Mouse (Mus musculus): ENCODE results near the gene Nsun2.

Nsun2 gene

DNA sequence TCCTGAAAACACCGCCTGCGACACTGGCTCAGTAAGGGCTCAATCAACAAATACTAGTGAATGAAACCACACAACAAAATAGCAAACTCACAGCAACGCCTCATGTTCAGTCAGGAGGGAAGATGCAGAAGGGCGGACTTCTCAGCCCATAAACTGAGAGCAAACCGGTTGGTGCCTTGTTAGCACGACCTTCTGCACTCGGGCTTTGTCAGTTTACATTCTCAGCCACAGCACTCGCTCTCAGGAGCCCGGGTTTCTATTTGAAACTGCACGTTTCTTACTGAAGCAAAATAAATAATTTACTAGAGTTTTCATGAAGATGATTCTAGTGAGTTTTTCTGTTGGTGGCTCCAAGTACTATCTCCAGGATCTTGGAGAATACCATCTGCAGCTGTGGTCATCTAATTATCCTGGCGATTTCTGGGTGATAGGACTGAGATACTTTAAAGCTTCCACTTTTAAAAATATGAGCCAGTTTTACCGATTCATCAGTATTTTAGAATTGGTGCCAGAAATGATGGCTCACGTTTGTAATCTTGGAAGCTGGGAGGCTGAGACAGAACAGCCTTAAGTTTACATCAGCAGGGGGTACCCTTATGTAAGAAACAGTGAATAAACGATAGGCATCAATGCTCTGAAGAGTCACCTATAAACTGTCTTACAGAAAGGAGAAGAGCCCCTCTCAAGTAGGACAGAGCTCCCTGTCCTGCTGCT, 9.9 kb upstream of the Nsun2 start:
- no peak for DNase-seq (ENCODE audit: low read depth in 2 of 2, low spot score in 2 of 2)

GRCm38 (mm10) chr13:69524158-69524530, 9.4 kb upstream of the Nsun2 start:
- DNase-seq (ENCODE audit: low read depth in 2 of 2, low spot score in 2 of 2), result no peak

DNA sequence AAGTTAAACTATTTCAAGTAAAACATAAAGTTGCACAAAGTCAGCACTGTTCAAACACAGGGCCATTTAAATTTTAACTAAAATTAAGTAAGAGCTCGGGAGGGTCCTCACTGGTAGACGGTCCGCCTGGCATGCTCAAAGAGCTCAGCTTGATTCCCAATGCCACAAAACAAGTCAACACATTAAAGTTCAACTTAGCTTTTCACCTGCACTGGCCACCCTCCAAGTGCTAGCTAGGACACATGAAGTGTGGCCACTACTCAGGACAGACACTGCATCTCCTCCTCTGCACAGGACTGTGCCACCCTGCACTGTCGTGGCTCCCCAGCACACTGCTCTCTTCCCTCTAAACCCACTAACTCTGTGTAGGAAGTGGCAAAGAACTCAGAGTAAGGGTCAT, 7.7 kb upstream of the Nsun2 start:
- no peak for DNase-seq (ENCODE audit: low read depth in 2 of 2, low spot score in 2 of 2)

GRCm38 (mm10) chr13:69528531-69528930, 5.0 kb upstream of the Nsun2 start:
- no peak for DNase-seq (ENCODE audit: low read depth in 2 of 2, low spot score in 2 of 2)

DNA sequence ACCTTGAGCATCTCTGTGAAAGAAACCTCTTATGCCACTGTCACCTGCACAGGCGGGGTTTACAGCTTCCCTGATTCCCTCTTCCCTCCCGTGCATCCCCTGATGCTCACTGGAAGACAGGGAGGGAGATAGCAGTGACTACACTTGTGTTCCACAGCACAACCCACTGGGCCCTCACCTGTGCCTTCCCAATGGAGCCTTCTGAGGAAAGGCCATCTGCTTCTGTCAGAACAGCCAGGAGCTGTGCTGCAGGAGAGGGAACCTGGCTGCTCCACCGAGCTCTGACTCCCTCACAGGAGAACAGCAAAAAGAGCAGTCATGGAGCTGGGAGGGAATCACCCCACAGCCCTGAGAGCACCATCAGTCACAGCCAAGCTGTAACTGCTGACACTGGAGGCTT, 3.4 kb upstream of the Nsun2 start:
- no peak for DNase-seq (ENCODE audit: low read depth in 2 of 2, low spot score in 2 of 2)

DNA sequence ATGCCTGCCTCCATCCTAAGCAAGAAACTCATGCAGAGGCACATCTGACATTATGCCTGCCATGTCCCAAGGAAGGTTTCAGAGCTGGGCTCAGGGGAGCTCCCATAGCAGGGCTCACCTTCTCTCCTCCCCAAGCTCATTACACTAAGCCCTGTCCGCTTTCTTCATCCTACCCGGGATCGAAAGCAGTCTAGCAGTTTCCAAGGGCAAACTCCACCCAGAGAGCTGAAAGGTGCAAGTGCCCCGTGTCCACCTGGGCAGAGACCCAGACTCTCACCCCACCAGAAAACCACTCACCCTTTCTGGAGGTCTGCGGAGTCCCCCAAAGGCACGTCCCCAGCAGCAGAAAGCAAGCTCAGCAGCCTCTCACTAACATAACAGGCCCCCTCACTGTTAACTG, 2.6 kb upstream of the Nsun2 start:
- no peak for DNase-seq (ENCODE audit: low read depth in 2 of 2, low spot score in 2 of 2)

DNA sequence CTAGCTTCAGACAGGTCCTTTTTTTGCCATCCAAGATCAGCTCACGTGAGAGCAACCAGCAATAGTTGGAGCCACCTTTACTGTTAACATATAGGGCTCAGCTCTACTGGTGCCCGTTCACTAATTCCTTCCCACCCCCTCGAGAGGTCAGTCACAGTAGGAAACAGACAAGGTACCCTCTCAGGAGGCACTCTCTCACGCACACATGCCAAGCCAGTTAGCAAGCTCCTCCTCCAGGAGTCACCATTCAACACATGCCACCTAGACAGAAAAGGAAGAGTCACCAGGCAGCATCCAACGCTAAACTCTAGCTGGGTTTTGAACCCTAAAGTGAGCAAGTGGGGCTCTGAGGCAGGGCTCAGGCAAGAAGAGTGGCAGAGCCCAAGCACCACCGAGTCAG, 2.1 kb upstream of the Nsun2 start:
- DNase-seq (ENCODE audit: low read depth in 2 of 2, low spot score in 2 of 2), result no peak

DNA sequence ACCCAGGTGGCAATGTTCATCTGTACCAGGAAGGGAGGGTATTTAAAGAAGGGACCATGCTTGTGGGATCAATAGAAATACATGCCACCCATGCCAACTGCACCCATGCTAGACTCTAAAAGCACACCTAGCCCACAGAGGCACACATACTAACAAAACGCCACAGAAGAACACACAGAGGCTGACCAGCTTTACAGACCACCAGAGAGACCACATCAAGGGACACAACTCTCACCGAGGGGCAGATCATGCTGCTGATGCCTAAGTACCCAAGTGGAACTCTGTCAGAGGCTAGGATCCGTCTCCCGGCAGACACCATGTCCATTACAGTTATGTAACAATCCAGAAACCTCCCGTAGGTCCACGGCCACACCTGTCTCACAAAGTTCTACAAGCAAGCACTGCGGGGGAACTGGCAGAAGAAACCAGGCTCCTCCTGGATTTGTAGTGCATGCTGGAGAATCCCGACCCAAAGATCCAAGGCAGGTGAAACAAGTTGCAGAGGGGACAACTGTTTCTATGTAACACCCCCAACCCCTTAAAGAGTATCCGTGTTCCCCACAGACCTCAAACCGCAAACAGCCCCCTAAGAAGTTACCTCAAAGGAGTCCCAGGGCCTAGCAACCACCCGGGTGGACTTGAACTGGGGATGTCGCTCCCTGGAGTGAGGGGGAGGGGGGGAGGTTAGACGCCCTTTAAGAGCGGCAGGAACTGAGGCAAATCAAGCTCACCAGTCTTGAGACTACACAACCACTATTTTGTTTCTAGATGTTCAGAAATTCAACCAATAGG, 1.2 kb upstream of the Nsun2 start:
- DNase-seq (ENCODE audit: low read depth in 2 of 2, low spot score in 2 of 2), result no peak

DNA sequence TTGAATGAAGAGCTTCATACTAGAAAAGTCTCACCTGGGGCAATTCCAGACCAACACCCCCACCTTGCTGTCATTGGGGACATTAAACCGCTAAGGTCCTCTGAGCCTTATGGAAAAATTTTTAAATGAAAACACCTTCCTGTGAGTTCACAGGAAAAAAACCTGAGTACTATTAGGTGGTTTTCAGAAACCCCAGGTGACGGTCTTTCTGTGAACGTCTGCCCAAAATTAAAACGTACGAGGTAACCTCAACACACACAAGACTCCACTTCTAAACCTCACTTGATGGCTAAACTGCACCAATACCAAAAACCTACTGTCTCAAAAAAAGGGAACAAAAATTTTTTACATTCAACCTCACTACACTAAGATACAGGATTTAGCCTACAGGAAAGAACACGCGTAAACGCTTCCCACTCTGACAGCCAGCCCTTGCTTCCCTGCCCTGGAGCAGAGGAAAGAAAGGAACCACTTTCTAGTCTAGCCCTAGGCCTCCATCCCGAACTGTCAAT, 597 bp upstream of the Nsun2 start:
- no peak for DNase-seq (ENCODE audit: low read depth in 2 of 2, low spot score in 2 of 2)

- no peak for DNase-seq (ENCODE audit: low read depth in 2 of 2, low spot score in 2 of 2)
Observed at GRCm38 (mm10) chr13:69534334-69534653, 748 bp downstream of the Nsun2 start, which contains the start of gene Tent4a. Tent4a (minus strand) TSS chr13:69534617.

DNA sequence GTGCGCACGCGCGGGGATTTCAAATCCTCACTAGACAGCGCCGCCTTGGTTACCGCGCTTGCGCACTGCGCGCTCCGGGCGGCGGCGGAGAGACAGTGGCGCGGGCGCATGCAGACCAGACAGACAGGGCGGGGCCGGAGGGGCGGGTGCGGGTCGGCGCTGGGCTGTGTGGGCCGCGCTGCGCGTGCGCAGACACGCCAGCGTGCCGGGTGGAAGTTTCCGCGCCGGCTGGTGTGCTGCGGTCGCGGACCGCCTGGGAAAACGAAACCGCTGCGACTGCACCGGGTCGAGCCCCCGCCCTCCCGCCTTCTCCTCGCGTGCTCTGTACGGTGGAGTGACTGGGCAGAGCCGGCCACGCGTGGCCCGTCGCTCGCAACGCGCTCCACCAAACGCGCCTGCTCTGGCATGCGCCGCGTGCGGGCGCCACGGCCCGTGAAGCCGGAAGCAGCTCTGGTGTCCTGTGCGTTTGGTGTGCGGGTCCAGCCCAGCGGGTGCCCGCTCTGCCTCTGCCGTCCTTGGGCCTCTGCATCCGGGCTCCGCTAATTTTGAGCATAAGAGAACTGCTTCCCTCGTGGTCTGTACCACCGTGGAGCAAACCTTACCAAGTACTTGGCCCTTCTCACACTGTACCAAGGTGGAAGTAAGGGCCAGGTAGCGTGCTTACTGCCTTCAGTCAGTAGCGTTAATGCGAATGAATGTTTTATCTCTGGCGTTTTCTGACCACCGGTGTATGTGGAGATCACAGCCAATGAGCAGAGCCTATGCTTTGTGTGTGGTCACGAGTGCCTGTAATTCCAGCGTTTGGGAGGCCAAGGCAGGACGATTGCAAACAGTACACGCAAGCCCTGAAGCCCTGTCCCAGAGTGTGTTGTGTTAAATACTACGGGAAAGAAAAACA, 1.4 kb downstream of the Nsun2 start:
- peak; percentile 95 to 97 for DNase-seq (ENCODE audit: low read depth in 2 of 2, low spot score in 2 of 2)

DNA sequence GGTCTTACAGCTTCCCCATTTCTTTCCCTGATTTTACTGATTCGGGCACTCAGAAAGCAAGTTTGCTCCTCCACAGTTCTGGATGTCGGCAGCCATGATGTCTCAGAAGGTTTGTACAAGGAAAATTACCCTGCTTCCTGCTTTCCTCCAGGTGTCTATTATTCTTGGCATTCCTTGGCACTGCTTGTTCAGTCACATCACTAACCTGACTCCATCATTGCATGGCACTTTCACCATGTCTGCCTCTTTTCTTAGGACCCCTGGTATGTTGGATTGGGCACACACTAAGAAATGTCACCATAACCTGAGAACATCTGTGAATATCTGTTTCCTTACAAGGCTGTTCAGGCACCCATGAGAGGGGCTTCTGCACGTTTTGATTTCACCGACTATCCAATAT, 2.5 kb downstream of the Nsun2 start:
- no peak for DNase-seq (ENCODE audit: low read depth in 2 of 2, low spot score in 2 of 2)

DNA sequence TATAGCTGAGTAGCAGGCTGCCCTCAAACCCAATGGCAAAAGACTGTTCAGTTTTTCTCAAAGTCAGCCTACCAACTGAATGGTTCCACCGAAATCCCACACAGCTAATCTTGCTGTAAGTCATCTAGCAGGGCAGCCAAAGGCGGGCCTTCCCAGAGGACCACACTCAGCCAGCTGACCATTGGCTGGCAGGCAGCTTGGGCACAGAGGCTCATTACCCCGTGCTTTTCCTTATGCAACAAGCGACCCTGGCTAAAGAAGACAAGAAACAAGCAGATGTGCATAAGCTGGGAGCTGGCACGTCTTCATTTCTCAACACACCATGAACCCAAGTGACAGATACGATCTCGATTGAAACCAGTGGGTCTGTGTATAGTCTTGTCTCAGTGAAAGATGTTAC, 3.8 kb downstream of the Nsun2 start:
- DNase-seq (ENCODE audit: low read depth in 2 of 2, low spot score in 2 of 2), result no peak

- no peak for DNase-seq (ENCODE audit: low read depth in 2 of 2, low spot score in 2 of 2)
Observed at GRCm38 (mm10) chr13:69538327-69538726, 4.8 kb downstream of the Nsun2 start.

DNA sequence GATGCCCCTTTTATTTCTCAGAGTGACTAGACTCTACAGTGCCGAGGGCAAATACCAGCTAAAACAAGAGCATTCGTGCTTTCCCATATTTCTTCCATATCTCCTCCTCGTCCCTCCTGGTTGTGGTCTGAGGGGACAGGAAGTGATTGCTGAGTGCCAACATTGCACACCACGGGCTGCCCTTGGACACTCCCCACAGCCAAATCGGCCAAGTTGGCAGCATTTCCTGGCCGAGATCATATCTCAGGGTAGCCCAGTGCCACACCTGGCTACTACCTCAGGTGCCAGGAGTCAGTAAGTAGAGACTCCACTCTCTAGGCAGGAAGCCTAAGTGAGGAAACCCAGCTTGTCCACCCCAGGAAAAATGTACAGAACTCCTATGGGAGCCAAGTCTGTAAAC, 7.7 kb downstream of the Nsun2 start:
- no peak for DNase-seq (ENCODE audit: low read depth in 2 of 2, low spot score in 2 of 2)

DNA sequence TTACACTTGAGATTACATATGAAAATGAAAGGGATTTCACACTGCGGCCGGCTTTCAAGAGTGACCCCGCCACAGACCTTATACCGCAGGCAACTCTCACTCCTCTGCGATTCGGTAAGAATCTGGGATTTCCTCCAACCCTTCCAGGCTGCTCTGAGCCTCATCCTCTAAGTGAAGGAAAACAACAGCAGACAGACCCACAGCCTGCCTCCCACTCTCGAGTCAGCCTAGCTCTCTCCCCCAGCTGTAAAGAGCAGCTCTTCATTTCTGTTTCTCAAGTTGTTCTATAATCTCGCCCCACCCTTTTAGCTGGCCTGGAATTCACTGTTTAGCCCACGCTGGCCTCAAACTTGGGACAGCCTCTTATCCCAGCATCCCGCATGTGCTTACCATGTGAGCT, 8.2 kb downstream of the Nsun2 start:
- DNase-seq (ENCODE audit: low read depth in 2 of 2, low spot score in 2 of 2), result no peak

DNA sequence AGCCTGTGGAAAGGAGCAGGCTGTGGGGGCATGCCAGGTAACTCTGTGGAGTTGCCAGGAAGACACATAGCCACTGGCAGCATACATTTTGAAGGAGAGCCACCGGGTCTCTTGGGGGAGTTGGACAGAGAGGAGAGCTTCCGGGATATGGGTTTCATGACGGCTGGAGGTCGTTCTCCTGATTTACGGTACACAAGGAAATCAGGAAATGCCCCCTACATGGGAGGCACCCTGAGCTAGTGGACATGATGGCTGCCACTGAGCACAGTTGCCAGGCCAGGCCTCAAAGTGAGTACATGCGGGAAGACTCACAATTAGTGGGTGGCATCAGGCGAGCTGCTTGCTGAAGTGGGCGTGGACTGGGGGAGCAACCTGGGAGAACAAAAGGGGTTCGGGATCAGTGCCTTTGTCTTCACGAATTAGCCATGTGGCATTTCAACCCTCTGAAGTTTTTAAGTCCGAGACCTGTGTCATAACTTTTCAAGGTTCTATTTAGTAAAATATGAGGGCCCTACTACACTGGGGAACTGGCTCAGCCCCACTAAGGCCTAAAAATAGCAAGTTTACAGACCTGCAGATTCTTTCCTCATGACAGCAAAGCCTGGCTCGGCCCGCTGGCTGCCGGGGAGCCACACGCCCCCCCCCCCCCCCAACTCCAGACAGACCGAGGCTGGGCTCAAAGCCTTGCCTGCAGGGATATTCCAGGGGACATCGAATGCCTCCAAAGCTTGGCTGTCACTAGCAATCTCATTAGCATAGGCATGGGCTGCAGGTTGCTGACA, 9.2 kb downstream of the Nsun2 start:
- no peak for DNase-seq (ENCODE audit: low read depth in 2 of 2, low spot score in 2 of 2)

DNA sequence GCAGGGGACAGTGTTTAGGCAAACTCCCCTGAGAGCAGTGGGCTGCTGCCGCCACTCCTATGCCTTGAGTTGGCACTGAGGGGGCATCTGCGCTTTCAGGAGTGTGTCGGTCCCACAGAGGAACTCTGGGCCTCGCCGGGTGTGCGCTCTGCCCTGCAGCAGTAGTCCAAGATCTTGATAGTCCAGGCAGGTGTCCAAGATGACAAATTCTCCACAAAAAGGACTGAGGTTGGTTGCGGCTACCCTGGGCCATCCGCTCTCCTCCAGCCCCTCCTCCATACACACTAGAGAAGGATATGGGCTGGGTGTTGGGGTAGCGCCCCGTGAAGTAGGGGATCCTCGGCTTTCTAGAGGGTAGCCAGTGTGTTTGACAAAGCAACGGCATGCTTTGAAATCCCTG, 10.0 kb downstream of the Nsun2 start:
- no peak for DNase-seq (ENCODE audit: low read depth in 2 of 2, low spot score in 2 of 2)

- DNase-seq (ENCODE audit: low read depth in 2 of 2, low spot score in 2 of 2), result peak; percentile 48 to 68
Observed at GRCm38 (mm10) chr13:69545019-69545418, 11.5 kb downstream of the Nsun2 start.

- no peak for DNase-seq (ENCODE audit: low read depth in 2 of 2, low spot score in 2 of 2)
Observed at GRCm38 (mm10) chr13:69547488-69548180, 14.1 kb downstream of the Nsun2 start.
